Mouse (Mus musculus): ENCODE measurements around the gene Txlnb.
"Not testable (repeated sequence)": the region's sequence is repeated elsewhere in the genome, so short reads cannot be mapped to it uniquely, and the experiment has no call there.

The Txlnb gene

DNA sequence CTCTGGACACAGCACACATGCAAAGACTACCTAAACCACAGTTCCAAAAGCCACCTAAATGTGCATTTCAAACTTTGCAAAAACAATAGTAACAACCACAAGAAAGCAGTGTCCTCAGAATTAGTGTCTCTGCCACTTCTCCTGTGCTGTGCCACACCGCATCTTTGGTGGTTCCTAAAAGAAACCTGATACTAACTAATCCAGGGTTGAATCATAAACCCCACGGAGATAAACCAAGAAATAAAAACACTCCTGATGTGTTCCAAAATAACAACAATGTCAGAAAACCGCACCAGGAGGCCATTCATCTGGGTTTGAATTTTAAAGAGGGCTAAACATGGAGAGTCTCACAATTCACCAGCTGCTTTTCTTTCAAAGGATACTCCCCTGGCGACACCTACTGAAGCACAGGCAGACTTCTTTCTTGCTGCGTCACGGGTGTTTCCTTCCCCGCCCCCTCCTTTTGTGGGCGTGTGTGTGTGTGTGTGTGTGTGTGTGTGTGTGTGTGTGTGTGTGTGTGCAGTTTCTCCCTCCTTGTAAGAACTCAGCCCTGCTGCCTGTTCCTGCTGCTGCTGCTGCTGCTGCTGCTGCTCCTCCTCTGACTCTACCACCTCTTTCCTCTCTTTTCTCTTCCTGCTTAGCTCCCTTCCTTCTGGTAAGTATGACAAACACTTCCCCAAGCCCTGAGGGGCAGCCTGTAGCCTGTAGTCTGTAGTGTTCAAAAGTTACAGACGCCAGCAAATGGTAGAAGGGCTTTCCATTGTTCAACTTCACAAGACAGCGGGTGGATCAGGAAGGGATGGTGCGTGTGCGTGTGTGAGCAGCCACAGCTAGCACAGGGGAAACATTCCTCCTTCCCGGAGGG lies at the start of gene Txlnb:
TSS of gene Txlnb (plus strand) at position 460 of the 865 bp plus-strand sequence.
- DNase-seq (ENCODE audit: low read depth, low spot score) = peak; percentile 41

DNA sequence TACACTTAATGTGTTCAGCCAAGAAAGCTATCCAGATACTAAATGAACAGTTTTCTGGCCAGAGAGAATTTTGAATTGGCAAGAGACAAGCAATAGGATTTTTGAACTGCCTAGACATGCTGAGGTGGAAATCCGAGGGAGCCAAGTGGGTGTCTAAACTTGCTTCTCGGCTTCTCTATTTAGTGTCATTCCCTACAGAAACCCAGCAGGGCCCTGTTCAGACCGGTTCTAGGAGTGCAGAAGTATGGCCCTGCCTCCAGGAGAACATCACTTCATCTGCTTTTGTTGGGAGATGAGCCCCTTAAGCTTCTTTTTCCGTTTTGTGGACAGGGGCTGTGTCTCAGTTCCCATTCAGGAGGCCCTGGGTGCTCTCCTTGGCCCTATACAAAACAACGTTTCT lies 43.5 kb upstream of the Txlnb start:
- no peak for DNase-seq (ENCODE audit: low read depth, low spot score)

DNA sequence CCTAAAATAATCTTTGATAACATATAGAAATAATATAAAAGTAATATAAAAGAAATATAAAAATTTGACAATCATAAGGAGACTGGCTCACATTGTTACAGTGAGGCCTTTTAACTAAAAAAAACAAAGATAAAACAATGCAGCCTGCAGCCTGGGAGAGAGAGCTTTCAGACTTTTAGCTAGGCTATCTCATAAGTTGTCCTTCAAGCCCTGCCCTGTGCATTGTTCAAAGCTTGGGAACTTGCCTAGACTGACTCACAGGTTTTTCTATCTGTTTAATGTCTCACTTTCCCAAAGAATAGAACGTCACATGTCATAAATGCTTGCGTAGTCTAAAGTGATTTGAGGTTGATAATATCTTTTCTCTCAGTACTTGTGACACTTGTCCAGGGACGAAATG lies 36.3 kb upstream of the Txlnb start:
- DNase-seq (ENCODE audit: low read depth, low spot score) = peak; percentile 46

DNA sequence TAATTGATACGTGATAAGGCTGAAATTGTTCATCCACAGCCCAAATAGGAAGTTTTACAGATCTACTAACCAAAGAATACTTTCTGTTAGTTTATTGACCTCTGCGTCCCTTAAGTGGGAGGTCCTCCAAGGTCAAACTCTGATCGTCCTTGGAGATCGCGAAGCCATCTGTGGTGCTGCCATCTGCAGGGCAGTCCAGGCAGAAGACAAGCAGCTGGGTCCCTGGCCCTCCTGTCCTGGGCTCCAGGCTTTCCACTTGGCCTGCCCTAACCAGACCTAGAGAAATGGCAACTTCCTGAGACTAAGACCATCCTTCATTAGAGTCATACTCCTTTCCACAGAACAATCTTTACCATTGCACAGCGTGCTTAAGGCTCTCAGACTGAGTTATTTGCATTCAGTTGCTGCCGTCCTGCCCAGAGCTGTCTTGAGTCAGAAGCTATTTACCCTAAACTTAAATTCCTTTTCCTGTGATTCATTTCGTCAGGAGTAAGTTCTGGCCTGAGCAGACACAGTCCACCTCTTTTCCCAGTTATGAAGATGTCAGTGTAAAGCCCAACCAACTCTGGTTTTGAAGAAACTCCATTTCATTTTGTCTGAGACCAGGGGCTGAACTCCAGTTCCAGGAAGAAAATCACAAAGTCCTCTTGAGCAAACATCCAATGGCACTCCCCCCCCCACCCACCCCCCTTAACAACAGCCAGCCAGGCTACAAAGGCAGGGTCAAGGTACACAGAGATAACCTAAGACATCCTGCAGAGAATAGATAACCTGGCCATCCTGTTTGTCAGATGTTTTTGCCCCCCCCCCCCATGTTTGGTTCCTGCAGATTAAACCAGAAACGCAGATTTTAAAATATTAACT lies 35.0 kb upstream of the Txlnb start:
- peak; percentile 56 for DNase-seq (ENCODE audit: low read depth, low spot score)

DNA sequence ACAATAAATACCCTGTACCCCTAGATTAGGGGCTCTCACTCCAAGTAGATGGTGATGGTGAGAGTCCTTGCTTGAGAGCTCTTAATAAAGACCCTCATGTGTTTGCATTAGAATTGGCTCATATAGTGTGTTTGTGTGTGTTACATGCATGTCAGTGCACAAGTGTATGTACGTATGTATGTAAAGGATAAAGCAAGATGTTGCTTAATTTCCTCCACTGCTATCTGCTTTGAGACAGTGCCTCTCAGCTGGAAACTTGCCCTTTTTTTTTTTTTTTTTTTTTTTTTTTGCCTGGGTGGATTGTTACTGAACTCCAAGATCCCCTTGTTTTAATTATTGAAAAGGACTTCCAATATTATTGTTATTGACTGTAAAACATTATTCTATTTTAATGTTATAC lies 34.4 kb upstream of the Txlnb start:
- DNase-seq (ENCODE audit: low read depth, low spot score) = no peak

DNA sequence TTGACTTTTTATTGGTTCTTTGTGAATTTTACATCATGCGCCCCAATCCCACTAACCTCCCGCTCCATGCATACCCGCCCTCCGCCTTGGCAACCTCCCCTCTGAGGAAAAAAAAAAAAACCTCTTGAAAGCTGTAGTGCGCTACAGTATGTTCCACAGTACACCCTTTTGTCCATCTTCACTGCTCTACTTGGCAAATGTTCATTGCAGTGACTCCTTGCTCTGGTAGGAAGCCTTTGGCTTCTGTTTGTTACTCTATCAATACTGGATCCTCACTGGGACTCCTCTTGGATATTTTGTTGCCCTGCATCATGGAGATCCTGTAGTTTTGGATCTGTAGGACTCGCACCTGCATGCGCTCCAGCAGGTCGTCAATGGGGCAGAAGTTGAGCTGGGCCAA lies 33.1 kb upstream of the Txlnb start:
- peak; percentile 72 for DNase-seq (ENCODE audit: low read depth, low spot score)

DNA sequence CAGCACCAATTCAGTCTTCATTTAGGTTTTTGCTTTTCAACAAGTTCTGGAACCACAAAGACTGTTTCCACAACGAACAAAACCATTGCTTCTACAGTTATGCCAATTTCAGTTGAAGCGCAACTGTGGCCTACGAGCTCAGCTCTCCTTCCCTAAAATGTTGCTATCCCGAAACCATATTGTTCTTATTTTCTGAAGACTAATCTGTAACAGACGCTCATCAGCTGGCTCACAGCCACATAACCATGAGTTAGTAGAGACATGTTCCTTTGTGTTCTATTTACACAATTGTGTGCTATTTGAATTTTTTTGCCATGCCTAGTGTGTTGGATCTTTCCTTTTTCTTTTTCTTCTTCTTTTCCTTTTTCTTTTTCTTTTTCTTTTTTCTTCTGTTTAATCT lies 26.2 kb upstream of the Txlnb start:
- peak; percentile 43 for DNase-seq (ENCODE audit: low read depth, low spot score)

DNA sequence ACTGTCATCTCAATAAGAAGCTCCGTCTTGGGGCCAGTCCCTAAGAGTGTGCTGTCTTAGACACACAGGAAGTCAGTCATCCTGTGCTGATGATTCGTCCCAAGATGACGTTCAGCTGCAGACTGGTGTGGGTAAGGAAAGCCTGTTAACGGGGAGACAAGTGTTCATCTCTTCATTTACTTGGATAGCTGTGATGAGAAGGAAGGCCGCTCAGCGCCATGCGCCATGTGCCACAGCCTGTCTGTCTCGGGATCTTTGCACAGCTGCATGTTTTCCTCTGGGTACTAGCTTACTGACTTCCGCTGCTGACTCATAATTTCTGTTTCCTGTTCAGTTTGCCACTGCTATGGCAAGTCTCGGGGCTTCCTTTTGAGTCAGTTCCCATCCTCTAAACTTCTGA lies 23.7 kb upstream of the Txlnb start:
- DNase-seq (ENCODE audit: low read depth, low spot score) = no peak

DNA sequence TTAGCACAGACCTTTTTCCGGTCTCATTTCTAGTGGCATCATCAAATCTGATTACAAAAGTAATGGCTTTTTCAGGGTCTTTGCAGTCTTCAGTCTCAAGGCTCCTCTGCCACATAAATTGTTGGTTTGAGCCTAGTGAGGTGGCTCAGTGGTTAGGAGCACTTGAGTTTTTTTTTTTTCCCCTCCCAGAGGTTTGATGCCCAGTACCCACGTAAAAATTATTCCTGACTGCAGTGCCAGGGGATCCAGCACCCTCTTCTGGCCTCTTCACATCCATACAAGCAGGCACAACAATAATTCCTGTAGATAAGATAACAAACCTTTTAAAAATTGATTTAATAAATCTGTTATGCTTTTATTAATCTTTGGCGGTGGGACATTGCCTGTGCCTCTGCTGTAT lies 21.7 kb upstream of the Txlnb start:
- no peak for DNase-seq (ENCODE audit: low read depth, low spot score)

DNA sequence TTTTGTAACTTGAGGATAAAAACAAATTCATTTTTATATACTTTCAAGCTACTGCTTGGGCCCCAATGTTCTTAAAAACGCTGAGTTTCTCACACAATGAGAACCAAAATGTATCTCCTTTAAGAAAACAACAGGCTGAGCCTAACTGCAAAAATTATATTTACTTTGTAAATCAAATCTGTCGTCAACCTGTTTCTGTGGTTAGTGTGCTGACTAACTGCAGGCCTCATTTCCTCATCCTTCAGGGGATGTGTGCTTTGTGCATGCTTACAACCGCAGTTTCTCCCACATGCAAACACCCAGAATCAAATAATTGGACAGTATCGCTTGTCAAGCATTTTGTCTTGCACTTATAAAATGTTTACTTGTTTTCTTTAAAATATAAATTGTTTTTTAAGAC lies 20.9 kb upstream of the Txlnb start:
- peak; percentile 73 for DNase-seq (ENCODE audit: low read depth, low spot score)

DNA sequence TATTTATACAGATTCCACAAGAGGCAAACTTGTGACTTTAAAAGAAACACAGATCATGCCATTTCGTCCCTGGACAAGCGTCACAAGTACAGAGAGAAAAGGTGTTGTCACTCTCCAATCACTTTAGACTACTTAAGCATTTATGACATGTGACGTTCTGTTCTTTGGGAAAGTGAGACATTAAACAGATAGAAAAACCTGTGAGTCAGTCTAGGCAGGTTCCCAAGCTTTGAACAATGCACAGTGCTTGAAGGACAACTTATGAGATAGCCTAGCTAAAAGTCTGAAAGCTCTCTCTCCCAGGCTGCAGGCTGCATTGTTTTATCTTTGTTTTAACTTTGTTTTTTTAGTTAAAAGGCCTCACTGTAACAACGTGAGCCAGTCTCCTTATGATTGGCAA lies 19.3 kb upstream of the Txlnb start:
- not testable (repeated sequence) for DNase-seq (ENCODE audit: low read depth, low spot score)

DNA sequence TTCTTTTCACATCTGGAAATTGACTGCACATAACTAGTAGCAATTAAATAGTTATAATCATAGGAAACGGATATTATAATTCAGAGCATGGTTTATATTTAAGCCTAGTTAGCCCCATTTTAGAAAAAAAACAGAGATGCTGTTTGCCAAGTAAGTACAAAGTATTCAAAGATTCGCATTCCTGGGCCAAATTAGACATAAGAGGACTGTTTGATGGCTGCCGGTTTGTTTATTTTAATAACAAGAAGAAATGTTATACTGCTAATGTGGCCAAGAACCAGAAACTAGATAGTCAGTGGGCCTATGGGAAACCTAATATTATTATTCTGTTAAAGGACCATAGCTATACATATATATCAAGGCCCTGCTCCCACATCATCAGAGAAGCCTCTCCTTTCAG lies 9.3 kb upstream of the Txlnb start:
- no peak for DNase-seq (ENCODE audit: low read depth, low spot score)

DNA sequence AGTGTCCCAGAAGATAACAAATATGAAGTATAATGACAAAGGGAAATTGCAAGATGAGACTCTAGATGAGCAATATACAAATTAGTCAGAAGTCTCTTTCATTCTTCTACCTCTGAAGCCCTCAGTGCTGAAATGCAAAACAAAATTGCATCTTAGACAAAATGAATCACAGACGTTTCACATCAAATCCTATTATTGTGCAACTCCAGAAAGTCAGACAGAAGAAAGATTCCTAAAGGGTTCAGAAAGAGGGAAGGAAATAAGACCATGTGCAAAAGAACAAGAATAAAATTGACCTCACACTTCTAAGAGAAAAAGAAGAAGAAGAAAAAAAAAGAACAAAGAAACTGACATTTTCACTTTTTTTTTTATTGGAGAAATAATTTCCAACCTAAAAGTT lies 8.1 kb upstream of the Txlnb start:
- DNase-seq (ENCODE audit: low read depth, low spot score) = no peak

DNA sequence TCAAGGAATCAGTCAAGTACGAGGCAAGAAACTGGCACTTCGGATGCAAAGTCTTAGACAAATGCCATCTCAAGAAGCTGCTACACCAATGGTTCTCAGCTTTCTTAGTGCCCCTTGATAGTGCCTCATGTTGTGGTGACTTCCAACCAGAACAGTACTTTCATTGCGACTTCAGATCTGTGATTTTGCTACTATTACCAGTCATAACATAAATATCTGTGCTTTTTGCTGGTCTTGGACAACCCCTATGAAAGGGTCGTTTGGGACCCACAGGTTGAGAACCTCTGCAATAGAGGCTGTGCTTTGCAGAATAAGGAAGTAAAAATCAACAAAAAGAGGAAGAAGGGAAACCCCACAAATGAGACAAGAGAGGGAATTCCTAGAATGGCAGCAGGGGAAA lies 7.7 kb upstream of the Txlnb start:
- no peak for DNase-seq (ENCODE audit: low read depth, low spot score)

DNA sequence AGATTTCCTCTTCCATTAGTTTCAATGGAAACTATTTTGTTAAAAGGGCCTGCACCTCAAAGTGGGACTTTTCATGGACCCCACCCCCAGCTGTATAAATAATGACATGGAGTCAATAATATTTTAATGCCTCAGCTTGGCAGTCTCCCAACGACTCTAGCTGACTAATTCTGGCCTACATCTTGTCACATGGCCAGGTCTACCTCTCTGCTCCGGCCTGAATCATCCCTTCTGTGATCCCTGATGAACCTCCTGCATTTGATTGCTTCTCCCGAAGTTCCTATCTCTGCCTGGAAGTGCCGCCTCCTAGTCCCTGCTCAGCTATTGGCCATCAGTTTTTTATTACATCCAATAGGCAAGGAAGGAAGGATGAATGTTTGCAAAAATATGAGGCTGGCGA lies 2.1 kb upstream of the Txlnb start:
- DNase-seq (ENCODE audit: low read depth, low spot score) = no peak

DNA sequence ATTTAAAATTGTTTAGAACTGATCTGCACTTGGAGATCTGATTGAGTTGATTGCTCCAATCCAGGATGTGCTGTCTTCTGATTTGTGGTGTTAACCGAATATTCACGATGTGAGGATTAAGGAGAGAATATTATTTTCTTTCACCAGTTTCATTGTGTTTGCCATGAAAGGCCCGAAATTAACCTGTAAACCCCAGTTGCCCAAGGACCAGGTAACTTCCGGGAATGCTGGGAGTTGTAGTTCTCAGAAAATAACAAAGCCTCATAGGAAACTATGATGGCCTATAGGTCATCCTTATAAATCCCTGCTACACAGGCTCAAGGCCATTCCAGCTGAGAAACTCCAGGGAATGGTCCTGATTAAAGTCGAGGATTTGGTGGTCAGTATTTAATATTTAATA lies 1.6 kb upstream of the Txlnb start:
- no peak for DNase-seq (ENCODE audit: low read depth, low spot score)

DNA sequence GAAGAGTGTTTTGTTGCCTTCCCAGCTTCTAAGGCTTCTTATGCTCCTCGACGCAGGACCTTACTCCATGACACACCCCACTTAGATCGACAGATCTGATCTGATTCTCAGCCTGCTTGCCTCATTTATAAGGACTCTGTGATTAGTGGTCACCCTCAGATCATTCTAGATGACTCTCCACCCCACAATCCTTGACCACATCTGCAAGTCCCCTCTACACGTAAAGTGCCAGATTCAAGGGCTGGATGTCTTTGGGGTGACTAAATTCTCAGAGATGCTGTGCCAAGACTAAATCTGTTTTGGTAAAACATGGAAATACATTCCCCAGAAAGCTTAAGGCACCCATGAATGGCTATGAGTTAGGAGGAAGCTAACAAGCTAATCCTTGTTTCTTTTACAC lies 799 bp upstream of the Txlnb start:
- no peak for DNase-seq (ENCODE audit: low read depth, low spot score)

DNA sequence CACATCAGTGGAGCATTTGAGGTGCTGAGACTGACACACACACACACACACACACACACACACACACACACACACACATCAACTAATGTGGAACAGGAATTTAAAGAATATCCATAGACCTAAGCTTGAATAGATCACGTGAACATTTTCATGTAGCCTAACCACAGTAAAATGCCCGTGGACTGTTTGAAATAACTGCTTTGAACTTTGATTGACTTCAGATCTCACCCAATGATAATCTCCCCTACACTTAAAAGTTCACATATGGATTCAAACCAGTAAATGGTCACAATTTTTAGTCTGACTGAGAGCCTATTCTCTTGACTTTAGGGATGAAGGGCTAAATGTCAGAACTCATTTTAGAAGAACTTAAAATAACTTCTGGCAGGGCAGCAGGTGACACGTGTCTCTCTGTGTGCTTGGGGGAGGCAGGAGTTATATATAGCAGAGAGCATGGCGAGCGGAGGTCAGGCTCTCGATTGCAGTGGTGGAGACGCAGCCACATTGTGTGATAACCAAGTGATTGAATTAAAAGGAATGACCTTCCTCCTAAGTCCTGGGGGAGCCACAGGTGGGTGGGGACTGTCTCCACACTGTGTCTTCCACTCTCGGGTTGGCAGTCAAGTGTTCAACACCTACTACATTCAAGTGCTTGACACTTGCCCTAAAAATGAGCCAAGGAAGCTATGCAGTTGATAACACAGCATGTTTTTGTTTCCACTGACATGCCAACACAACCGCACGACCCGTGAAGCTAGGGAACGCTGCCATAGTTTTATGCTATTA lies 1.0 kb downstream of the Txlnb start:
- no peak for DNase-seq (ENCODE audit: low read depth, low spot score)

DNA sequence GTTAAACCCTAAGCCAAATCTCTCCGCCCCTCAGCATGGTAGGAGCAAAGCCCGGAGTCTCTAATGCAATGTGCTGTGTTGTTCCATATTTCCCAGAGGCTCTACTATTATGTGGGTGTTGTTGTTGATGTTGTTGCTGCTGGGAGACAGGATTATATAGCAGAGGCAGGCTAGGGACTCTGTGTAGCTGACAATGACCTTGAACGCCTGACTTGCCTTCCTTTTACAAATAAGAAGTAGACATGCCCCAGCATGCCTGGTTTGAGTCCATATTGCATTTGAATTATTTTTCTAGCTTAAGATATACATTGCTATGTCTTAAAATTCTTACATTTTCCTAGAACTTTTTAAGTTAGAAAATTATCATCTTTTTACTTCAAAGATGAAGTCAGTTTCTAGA lies 1.7 kb downstream of the Txlnb start:
- DNase-seq (ENCODE audit: low read depth, low spot score) = no peak

DNA sequence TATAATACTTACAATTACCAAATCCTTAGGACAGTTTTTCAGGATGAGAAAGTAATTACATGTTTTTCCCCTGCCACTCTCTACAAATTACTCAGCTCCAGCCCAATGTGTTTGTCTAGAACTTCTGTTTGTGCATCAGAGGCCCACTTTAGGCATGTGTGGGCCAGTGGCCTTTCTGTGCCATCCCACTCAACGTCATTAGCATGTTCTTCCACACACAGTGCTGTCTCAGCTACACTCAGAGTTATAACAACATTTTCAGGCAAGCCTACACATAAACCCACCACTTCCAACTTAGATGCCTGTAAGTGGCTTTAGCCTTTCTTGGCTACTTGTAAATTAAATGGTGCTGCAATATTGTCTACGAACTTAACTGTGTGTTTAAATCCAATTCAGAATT lies 5.8 kb downstream of the Txlnb start:
- DNase-seq (ENCODE audit: low read depth, low spot score) = no peak

DNA sequence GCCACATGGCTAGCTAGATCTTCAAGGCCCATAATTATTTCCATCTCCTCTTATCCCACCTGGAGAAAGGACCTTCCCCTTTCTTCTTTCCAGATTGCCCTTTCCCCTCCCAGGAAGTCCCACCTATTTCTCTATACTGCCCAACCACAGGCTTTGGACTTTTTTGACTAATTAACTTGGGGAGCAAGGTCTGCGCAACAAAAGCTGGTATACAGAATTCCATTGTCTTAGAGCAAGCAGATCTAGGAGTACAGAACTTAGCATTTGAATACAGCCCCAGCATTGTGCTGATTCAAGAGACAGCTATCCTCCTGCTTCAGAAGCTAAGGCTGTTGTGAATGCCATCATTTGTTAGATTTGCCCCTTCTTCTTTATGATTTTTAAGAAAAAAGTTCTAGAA lies 12.5 kb downstream of the Txlnb start:
- DNase-seq (ENCODE audit: low read depth, low spot score) = no peak

DNA sequence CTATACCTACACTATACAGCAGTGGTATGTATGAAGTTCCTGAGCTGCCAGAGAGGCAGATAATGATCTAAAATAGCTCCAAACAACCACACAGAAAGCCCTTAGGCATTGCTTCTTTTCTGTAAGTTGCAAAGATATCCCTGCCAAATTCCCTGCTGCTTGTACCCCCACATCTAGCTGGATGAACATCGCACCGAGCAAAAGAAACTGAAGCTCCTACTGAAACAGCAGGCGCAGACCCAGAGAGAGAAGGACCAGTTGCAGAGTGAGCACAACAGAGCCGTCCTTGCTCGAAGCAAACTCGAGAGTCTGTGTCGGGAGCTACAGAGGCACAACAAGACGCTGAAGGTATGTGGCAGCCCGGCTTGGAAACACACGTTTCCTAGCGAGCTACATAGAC lies 19.0 kb downstream of the Txlnb start:
- no peak for DNase-seq (ENCODE audit: low read depth, low spot score)
